Mouse (Mus musculus) heart, postnatal 0 days (tissue): Measurements from ENCODE around the gene Bpifa6. TPM values are rescaled to one million over a fixed set of nuclear protein-coding genes. Genes with fewer than 3 reads are reported as not detected.
A peak's percentile ranks its signal among the peaks of the same experiment; 100 is the strongest.

Experiments
- ATAC-seq: fragments of 200-750 bp; cut with Nextera tagmentation; 2 replicates; pipeline ENCODE4 v1.8.0; 2017; ENCODE audit warnings: low read depth, moderate number of reproducible peaks, moderate library complexity; ENCODE audit not compliant: insufficient read depth
- DNase-seq: peaks from one replicate; pipeline ENCODE4 v3.0.0-alpha.2; 2016; ENCODE audit warnings: low spot score
- H3K27ac ChIP-seq: fragments of 300-500 bp; sonication (generic); 2 replicates; pipeline ENCODE4 v1.5.1; 2014; ENCODE audit warnings: low read depth, mild to moderate bottlenecking
- H3K27me3 ChIP-seq: fragments of 300-500 bp; sonication (generic); 2 replicates; pipeline ENCODE4 v1.6.1; 2014; ENCODE audit warnings: low read length, mixed read lengths; ENCODE audit not compliant: control insufficient read depth, insufficient read depth
- H3K36me3 ChIP-seq: fragments of 300-500 bp; sonication (generic); replicated peaks from 2 replicates; pipeline ENCODE4 v1.6.1; 2014; ENCODE audit warnings: low read length, mixed read lengths; ENCODE audit not compliant: control insufficient read depth, insufficient read depth
- H3K4me1 ChIP-seq: fragments of 300-500 bp; sonication (generic); 2 replicates; pipeline ENCODE4 v1.6.1; 2014; ENCODE audit warnings: antibody characterized with exemption; ENCODE audit not compliant: control insufficient read depth, insufficient read depth
- H3K4me2 ChIP-seq: fragments of 300-500 bp; sonication (generic); 2 replicates; pipeline ENCODE4 v1.6.1; 2014; ENCODE audit warnings: low read depth, mild to moderate bottlenecking, low read length, moderate library complexity
- H3K4me3 ChIP-seq: fragments of 300-500 bp; sonication (generic); 2 replicates; pipeline ENCODE4 v1.5.1; 2014; ENCODE audit warnings: low read depth, low read length
- H3K9ac ChIP-seq: fragments of 300-500 bp; sonication (generic); replicated peaks from 2 replicates; pipeline ENCODE4 v1.6.1; 2014; ENCODE audit warnings: low read depth, low read length, mixed read lengths
- H3K9me3 ChIP-seq: fragments of 300-500 bp; sonication (generic); replicated peaks from 2 replicates; pipeline ENCODE4 v1.6.1; 2016; ENCODE audit warnings: low read length; ENCODE audit not compliant: control insufficient read depth
- CTCF ChIP-seq: IDR thresholded peaks from 2 replicates; pipeline ENCODE4 v1.5.1; 2016; ENCODE audit warnings: antibody characterized with exemption, control low read depth, low read depth
- EP300 ChIP-seq: IDR thresholded peaks from 2 replicates; pipeline ENCODE4 v1.6.1; 2016; ENCODE audit warnings: antibody characterized with exemption, low read depth
- WGBS: fragments of 180-500 bp; shearing (Covaris S2); extraction: QIAGEN DNeasy Blood & Tissue Kit; methylation state at CpG from one replicate; pipeline ENCODE4 v1.1.7; 2014; 5-methylcytosine and 5-hydroxymethylcytosine counted together
- polyA plus RNA-seq: library from polyadenylated mRNA; unstranded; fragments of >200 nt; fragmentation: Nextera tagmentation; extraction: Ambion mirVana; gene quantifications from 2 replicates; pipeline ENCODE4 v1.2.1, GENCODE M21; 2015
- total RNA-seq: library from RNA; depleted of rRNA; stranded (reverse); fragments of >200 nt; gene quantifications from 2 replicates; pipeline ENCODE4 v1.2.3, GENCODE M21; 2014; ENCODE audit warnings: low replicate concordance; rRNA removed

Gene Bpifa6
- total and polyA plus RNA-seq, 2 experiments from 2014 or later, result not detected

DNA sequence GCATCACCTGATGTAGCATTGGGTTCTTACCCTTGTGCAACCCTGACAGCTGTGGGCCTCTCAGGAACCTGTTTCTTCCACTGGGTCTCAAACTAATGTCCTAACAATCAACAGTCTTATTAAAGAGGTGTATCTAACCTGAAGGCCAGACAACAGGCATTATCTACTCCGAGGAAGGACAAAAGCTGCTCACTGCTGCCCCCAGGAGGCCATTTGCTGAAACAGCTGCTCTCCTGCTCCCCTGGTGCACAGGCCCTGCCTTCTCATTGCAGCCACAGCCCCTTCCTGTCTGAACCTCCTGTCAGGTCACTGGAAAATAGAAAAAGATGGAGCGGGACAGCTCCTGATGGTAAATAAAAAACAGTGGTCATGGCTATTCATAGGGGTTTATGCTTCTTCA lies 64.2 kb downstream of the Bpifa6 start:
- Histone ChIP-seq H3K4me2 (no peak overlapping the region), H3K4me3 (no peak overlapping the region), H3K9me3 (no peaks in the 10 kb centered on the region), H3K4me1 (no peaks in the 10 kb centered on the region), H3K9ac (no peak overlapping the region), H3K27ac (no peak overlapping the region), H3K36me3 (no peaks in the 10 kb centered on the region), H3K27me3 (no peaks in the 10 kb centered on the region)
- ATAC-seq, result no peak
- no peak for DNase-seq
- 44% methylated on average over 2 of the region's 2 CpGs for WGBS
- TF ChIP-seq CTCF, result peak; percentile 25; the same call in 1 of the 2 replicates
- no peak for TF ChIP-seq EP300

DNA sequence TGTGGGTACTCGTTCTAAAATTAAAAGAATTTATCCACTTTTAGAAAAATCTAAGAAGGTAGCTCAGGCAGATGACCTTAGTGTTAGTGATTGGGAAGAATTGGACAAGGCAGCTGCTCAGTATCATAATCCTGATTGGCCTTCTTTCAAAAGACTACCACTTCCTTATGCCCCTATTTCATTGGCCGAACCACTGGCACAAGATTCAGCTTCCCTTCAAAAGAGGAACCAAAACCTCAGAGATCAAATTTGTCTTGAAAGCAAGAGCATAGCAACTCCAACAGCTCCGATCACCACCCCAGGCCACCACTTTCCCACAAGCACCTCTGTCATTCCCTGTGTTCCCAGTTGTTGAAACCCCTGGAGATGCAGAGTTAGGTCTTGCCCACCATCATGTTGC lies 70.0 kb downstream of the Bpifa6 start:
- no peak for DNase-seq
- TF ChIP-seq CTCF (no peak), EP300 (no peak)

More for the DNA sequence above, 70.0 kb downstream of the Bpifa6 start:
- H3K4me2 ChIP-seq, result no peak overlapping the region
- no peaks in the 10 kb centered on the region for H3K4me1 ChIP-seq
- 70% methylated on average over 3 of the region's 3 CpGs for WGBS
- no peak overlapping the region for H3K4me3 ChIP-seq
- no peak for ATAC-seq
- H3K27me3 ChIP-seq, result no peaks in the 10 kb centered on the region
- no peaks in the 10 kb centered on the region for H3K9me3 ChIP-seq
- no peak overlapping the region for H3K9ac ChIP-seq
- H3K36me3 ChIP-seq, result no peaks in the 10 kb centered on the region
- H3K27ac ChIP-seq, result no peak overlapping the region

Other genes with a start within 250 kb of the Bpifa6 start
- gene Mapre1, start 233.7 kb upstream of the Bpifa6 start, total RNA-seq, result 36.8 and 49.4 TPM in 2 replicates
- 201 and 208 TPM in 2 replicates for gene Mapre1, start 233.7 kb upstream of the Bpifa6 start, polyA plus RNA-seq
- not detected in 2 replicates for gene Efcab8, start 195.0 kb upstream of the Bpifa6 start, total RNA-seq
- gene Efcab8, start 195.0 kb upstream of the Bpifa6 start, polyA plus RNA-seq, result 0.05 TPM in 1 of 2 replicates, not detected in the other
- gene Sun5, start 103.9 kb upstream of the Bpifa6 start, total RNA-seq, result not detected in 2 replicates
- not detected in 2 replicates for gene Sun5, start 103.9 kb upstream of the Bpifa6 start, polyA plus RNA-seq
- not detected in 2 replicates for gene Bpifb2, start 99.9 kb upstream of the Bpifa6 start, total RNA-seq
- gene Bpifb2, start 99.9 kb upstream of the Bpifa6 start, polyA plus RNA-seq, result not detected in 2 replicates
- gene Bpifb6, start 74.6 kb upstream of the Bpifa6 start, total RNA-seq, result not detected in 2 replicates
- gene Bpifb6, start 74.6 kb upstream of the Bpifa6 start, polyA plus RNA-seq, result not detected in 2 replicates
- not detected in 2 replicates for gene Bpifb3, start 56.7 kb upstream of the Bpifa6 start, total RNA-seq
- not detected in 2 replicates for gene Bpifb3, start 56.7 kb upstream of the Bpifa6 start, polyA plus RNA-seq
- not detected in 2 replicates for gene Bpifb4, start 36.7 kb upstream of the Bpifa6 start, total RNA-seq
- gene Bpifb4, start 36.7 kb upstream of the Bpifa6 start, polyA plus RNA-seq, result not detected in 2 replicates
- not detected in 2 replicates for gene Bpifa2, start 33.3 kb downstream of the Bpifa6 start, total RNA-seq
- not detected in 2 replicates for gene Bpifa2, start 33.3 kb downstream of the Bpifa6 start, polyA plus RNA-seq
- not detected in 2 replicates for gene Bpifa3, start 155.4 kb downstream of the Bpifa6 start, total RNA-seq
- not detected in 2 replicates for gene Bpifa3, start 155.4 kb downstream of the Bpifa6 start, polyA plus RNA-seq
- not detected in 2 replicates for gene Bpifa1, start 167.9 kb downstream of the Bpifa6 start, total RNA-seq
- 0.66 TPM in 1 of 2 replicates, not detected in the other for gene Bpifa1, start 167.9 kb downstream of the Bpifa6 start, polyA plus RNA-seq
- not detected in 2 replicates for gene Bpifa5, start 187.7 kb downstream of the Bpifa6 start, total RNA-seq
- gene Bpifa5, start 187.7 kb downstream of the Bpifa6 start, polyA plus RNA-seq, result not detected in 2 replicates
- 5.8 TPM in 1 of 2 replicates, not detected in the other for gene Bpifb1, start 215.9 kb downstream of the Bpifa6 start, total RNA-seq
- gene Bpifb1, start 215.9 kb downstream of the Bpifa6 start, polyA plus RNA-seq, result 0.38 and 1.1 TPM in 2 replicates
- gene Bpifb5, start 248.8 kb downstream of the Bpifa6 start, total RNA-seq, result 1.2 TPM in 1 of 2 replicates, not detected in the other
- gene Bpifb5, start 248.8 kb downstream of the Bpifa6 start, polyA plus RNA-seq, result 0.18 and 0.37 TPM in 2 replicates